Mouse (Mus musculus): ENCODE measurements around the gene Krt26. TPM values are rescaled to one million over a fixed set of nuclear protein-coding genes. Genes with fewer than 3 reads are reported as not detected.

The Krt26 gene
- polyA plus RNA-seq, 1 experiment from 2014 or later: 0.94 TPM

GRCm38 (mm10) chr11:99351004-99351403, 13.2 kb upstream of the Krt26 start, which contains the start of gene Krt27:
Krt27 (minus strand) TSS chr11:99351104.
- DNase-seq (ENCODE audit: low spot score, missing footprints) (no peak), ATAC-seq (ENCODE audit: low FRiP score) (no peak)
- Histone ChIP-seq H3K27ac (ENCODE audit: low read depth, low read length) (no peak within 1 kb of the TSS), H3K4me2 (no peak within 1 kb of the TSS), H3K9me3 (ENCODE audit: control insufficient read depth, low read length) (no peaks in the 10 kb centered on the region), H3K4me3 (ENCODE audit: low read depth, low read length) (no peak within 1 kb of the TSS), H3K36me3 (ENCODE audit: control insufficient read depth, insufficient read depth, low read length) (no peaks in the 10 kb centered on the region), H3K9ac (ENCODE audit: low read length) (no peak within 1 kb of the TSS), H3K27me3 (ENCODE audit: control insufficient read depth, insufficient read depth, low read length) (no peaks in the 10 kb centered on the region), H3K4me1 (ENCODE audit: control insufficient read depth, insufficient read depth, low read length) (no peaks in the 10 kb centered on the region)
- 79% methylated on average over 12 of the region's 12 CpGs for WGBS

GRCm38 (mm10) chr11:99339299-99339847, 1.6 kb upstream of the Krt26 start:
- H3K27me3 ChIP-seq (ENCODE audit: control insufficient read depth, insufficient read depth, low read length): no peaks in the 10 kb centered on the region
- WGBS: 31% methylated on average over 11 of the region's 11 CpGs
- no peak overlapping the region for H3K4me3 ChIP-seq (ENCODE audit: low read depth, low read length)
- ATAC-seq (ENCODE audit: low FRiP score): peak; percentile 52; the same call in 1 of the 2 replicates
- no peaks in the 10 kb centered on the region for H3K9me3 ChIP-seq (ENCODE audit: control insufficient read depth, low read length)
- no peaks in the 10 kb centered on the region for H3K36me3 ChIP-seq (ENCODE audit: control insufficient read depth, insufficient read depth, low read length)
- H3K9ac ChIP-seq (ENCODE audit: low read length): no peak overlapping the region
- H3K4me1 ChIP-seq (ENCODE audit: control insufficient read depth, insufficient read depth, low read length): no peaks in the 10 kb centered on the region
- peak; percentile 86 for DNase-seq (ENCODE audit: low spot score, missing footprints)
- no peak overlapping the region for H3K4me2 ChIP-seq
- peak overlapping the region; percentile 40; the same call in 1 of the 2 replicates for H3K27ac ChIP-seq (ENCODE audit: low read depth, low read length)

DNA sequence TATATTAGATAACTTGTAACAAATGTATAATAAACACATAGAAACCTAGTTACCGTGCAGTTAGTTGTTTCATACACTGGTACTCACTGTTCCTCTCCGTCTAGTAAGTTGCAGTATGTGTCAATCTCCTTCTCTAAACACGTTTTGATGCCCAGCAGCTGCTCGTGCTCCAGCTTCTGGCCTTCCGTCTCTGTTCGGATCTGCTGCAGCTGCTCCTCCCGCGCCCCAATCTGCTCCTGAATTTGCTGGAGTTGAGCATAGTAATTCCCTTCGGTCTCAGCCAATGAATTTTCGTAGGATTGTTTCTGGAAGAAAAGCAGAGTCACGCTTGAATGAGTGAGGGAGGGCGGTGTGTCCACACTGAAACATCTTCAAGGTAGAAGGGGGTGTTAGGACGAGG, 4.3 kb downstream of the Krt26 start:
- Histone ChIP-seq H3K4me3 (ENCODE audit: low read depth, low read length) (no peak overlapping the region), H3K4me2 (no peak overlapping the region), H3K27ac (ENCODE audit: low read depth, low read length) (no peak overlapping the region), H3K36me3 (ENCODE audit: control insufficient read depth, insufficient read depth, low read length) (no peaks in the 10 kb centered on the region), H3K9me3 (ENCODE audit: control insufficient read depth, low read length) (no peaks in the 10 kb centered on the region), H3K9ac (ENCODE audit: low read length) (no peak overlapping the region), H3K27me3 (ENCODE audit: control insufficient read depth, insufficient read depth, low read length) (no peaks in the 10 kb centered on the region), H3K4me1 (ENCODE audit: control insufficient read depth, insufficient read depth, low read length) (peaks cover 4% of the 10 kb centered on the region; the same call in 1 of the 2 replicates)
- 60% methylated on average over 13 of the region's 13 CpGs for WGBS
- DNase-seq (ENCODE audit: low spot score, missing footprints) (no peak), ATAC-seq (ENCODE audit: low FRiP score) (no peak)

- Histone ChIP-seq H3K9ac (ENCODE audit: low read length) (no peak overlapping the region), H3K27ac (ENCODE audit: low read depth, low read length) (no peak overlapping the region), H3K27me3 (ENCODE audit: control insufficient read depth, insufficient read depth, low read length) (no peaks in the 10 kb centered on the region), H3K36me3 (ENCODE audit: control insufficient read depth, insufficient read depth, low read length) (no peaks in the 10 kb centered on the region), H3K4me2 (no peak overlapping the region), H3K4me1 (ENCODE audit: control insufficient read depth, insufficient read depth, low read length) (peaks cover 4% of the 10 kb centered on the region; the same call in 1 of the 2 replicates), H3K4me3 (ENCODE audit: low read depth, low read length) (no peak overlapping the region), H3K9me3 (ENCODE audit: control insufficient read depth, low read length) (no peaks in the 10 kb centered on the region)
- ATAC-seq (ENCODE audit: low FRiP score) (no peak), DNase-seq (ENCODE audit: low spot score, missing footprints) (no peak)
- WGBS: 78% methylated on average over 2 of the region's 2 CpGs
Observed at GRCm38 (mm10) chr11:99329655-99330054, 8.1 kb downstream of the Krt26 start.

GRCm38 (mm10) chr11:99322851-99323250, 14.9 kb downstream of the Krt26 start, which contains the start of gene Krt25:
Krt25 (minus strand) TSS chr11:99322951.
- no peak for DNase-seq (ENCODE audit: low spot score, missing footprints)
- no peak for ATAC-seq (ENCODE audit: low FRiP score)
- 89% methylated on average over 11 of the region's 11 CpGs for WGBS
- H3K4me2 ChIP-seq: no peak within 1 kb of the TSS
- H3K9ac ChIP-seq (ENCODE audit: low read length): no peak within 1 kb of the TSS
- no peak within 1 kb of the TSS for H3K4me3 ChIP-seq (ENCODE audit: low read depth, low read length)
- no peak within 1 kb of the TSS for H3K27ac ChIP-seq (ENCODE audit: low read depth, low read length)
- no peaks in the 10 kb centered on the region for H3K36me3 ChIP-seq (ENCODE audit: control insufficient read depth, insufficient read depth, low read length)
- H3K4me1 ChIP-seq (ENCODE audit: control insufficient read depth, insufficient read depth, low read length): no peaks in the 10 kb centered on the region
- H3K9me3 ChIP-seq (ENCODE audit: control insufficient read depth, low read length): no peaks in the 10 kb centered on the region
- no peaks in the 10 kb centered on the region for H3K27me3 ChIP-seq (ENCODE audit: control insufficient read depth, insufficient read depth, low read length)

DNA sequence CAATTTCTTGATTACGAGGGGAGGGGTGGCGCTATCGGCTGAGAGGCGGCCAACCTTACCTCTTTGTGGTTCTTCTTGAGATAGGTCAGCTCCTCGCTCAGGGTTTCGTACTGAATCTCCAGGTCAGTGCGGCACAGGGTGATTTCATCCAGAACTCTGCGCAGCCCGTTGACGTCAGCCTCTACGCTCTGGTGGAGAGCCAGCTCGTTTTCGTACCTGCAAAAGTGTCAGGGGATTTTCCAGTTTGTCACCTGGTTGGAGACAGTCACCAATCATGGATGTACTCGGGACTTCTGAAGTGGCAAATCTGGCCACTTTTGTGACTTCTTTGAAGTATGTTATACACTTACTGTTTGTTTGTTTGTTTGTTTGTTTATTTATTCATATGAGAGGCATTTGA, 16.7 kb downstream of the Krt26 start:
- Histone ChIP-seq H3K9ac (ENCODE audit: low read length) (no peak overlapping the region), H3K27ac (ENCODE audit: low read depth, low read length) (no peak overlapping the region), H3K4me1 (ENCODE audit: control insufficient read depth, insufficient read depth, low read length) (no peaks in the 10 kb centered on the region), H3K9me3 (ENCODE audit: control insufficient read depth, low read length) (no peaks in the 10 kb centered on the region), H3K36me3 (ENCODE audit: control insufficient read depth, insufficient read depth, low read length) (no peaks in the 10 kb centered on the region), H3K4me2 (no peak overlapping the region), H3K4me3 (ENCODE audit: low read depth, low read length) (no peak overlapping the region), H3K27me3 (ENCODE audit: control insufficient read depth, insufficient read depth, low read length) (no peaks in the 10 kb centered on the region)
- WGBS: 90% methylated on average over 14 of the region's 14 CpGs
- DNase-seq (ENCODE audit: low spot score, missing footprints) (no peak), ATAC-seq (ENCODE audit: low FRiP score) (no peak)

DNA sequence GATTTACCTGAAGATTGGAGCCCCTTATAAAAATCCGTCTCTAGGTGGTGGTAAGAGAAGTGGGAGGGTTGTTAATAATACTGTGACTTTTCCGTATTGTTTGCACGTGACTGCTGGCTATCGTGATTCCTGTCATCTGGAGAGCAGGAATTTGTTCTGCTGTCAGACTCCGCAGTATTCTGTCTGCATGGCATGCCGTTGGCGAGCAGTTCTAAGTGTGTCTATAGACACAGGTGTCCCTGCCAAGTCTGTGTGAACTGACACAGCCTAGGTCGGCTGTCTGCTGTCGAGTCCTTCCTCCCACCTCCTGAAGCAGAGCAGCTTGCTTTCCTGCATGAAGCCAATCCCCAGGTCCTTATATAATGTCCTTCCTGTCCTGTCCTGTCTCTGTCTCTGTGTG, 18.6 kb downstream of the Krt26 start:
- no peaks in the 10 kb centered on the region for H3K36me3 ChIP-seq (ENCODE audit: control insufficient read depth, insufficient read depth, low read length)
- no peak overlapping the region for H3K27ac ChIP-seq (ENCODE audit: low read depth, low read length)
- DNase-seq (ENCODE audit: low spot score, missing footprints) (no peak), ATAC-seq (ENCODE audit: low FRiP score) (no peak)
- 85% methylated on average over 9 of the region's 9 CpGs for WGBS
- H3K4me2 ChIP-seq: no peak overlapping the region
- no peaks in the 10 kb centered on the region for H3K27me3 ChIP-seq (ENCODE audit: control insufficient read depth, insufficient read depth, low read length)
- no peaks in the 10 kb centered on the region for H3K9me3 ChIP-seq (ENCODE audit: control insufficient read depth, low read length)
- H3K4me3 ChIP-seq (ENCODE audit: low read depth, low read length): no peak overlapping the region
- H3K4me1 ChIP-seq (ENCODE audit: control insufficient read depth, insufficient read depth, low read length): no peaks in the 10 kb centered on the region
- no peak overlapping the region for H3K9ac ChIP-seq (ENCODE audit: low read length)

DNA sequence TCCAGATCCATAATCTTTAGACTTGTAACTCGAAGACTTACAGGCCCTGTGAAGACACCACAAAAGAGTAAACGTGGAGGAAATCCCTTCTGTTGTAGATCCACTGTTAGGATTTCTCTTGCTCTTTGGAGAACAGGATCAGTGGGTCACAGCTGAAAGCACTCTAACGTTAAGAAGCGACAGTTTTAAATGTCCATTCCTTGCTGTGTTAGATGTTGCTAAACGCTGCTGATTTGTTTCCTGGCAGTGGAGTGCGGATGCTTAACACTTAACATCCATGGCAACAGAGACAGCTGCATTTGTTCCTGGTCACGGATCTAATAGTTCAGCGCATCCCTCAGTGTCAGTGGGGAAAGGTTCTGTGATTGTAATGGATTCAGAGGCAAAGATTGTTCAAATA, 21.2 kb downstream of the Krt26 start:
- DNase-seq (ENCODE audit: low spot score, missing footprints): no peak
- H3K4me3 ChIP-seq (ENCODE audit: low read depth, low read length): no peak overlapping the region
- ATAC-seq (ENCODE audit: low FRiP score): no peak
- H3K9me3 ChIP-seq (ENCODE audit: control insufficient read depth, low read length): no peaks in the 10 kb centered on the region
- H3K4me1 ChIP-seq (ENCODE audit: control insufficient read depth, insufficient read depth, low read length): no peaks in the 10 kb centered on the region
- H3K27me3 ChIP-seq (ENCODE audit: control insufficient read depth, insufficient read depth, low read length): no peaks in the 10 kb centered on the region
- no peak overlapping the region for H3K27ac ChIP-seq (ENCODE audit: low read depth, low read length)
- no peaks in the 10 kb centered on the region for H3K36me3 ChIP-seq (ENCODE audit: control insufficient read depth, insufficient read depth, low read length)
- no peak overlapping the region for H3K9ac ChIP-seq (ENCODE audit: low read length)
- WGBS: 47% methylated on average over 8 of the region's 8 CpGs
- H3K4me2 ChIP-seq: no peak overlapping the region

GRCm38 (mm10) chr11:99314594-99314993, 23.2 kb downstream of the Krt26 start:
- 87% methylated on average over 2 of the region's 2 CpGs for WGBS
- Histone ChIP-seq H3K9ac (ENCODE audit: low read length) (no peak overlapping the region), H3K4me2 (no peak overlapping the region), H3K9me3 (ENCODE audit: control insufficient read depth, low read length) (no peaks in the 10 kb centered on the region), H3K36me3 (ENCODE audit: control insufficient read depth, insufficient read depth, low read length) (no peaks in the 10 kb centered on the region), H3K27me3 (ENCODE audit: control insufficient read depth, insufficient read depth, low read length) (no peaks in the 10 kb centered on the region), H3K27ac (ENCODE audit: low read depth, low read length) (no peak overlapping the region), H3K4me1 (ENCODE audit: control insufficient read depth, insufficient read depth, low read length) (no peaks in the 10 kb centered on the region), H3K4me3 (ENCODE audit: low read depth, low read length) (no peak overlapping the region)
- DNase-seq (ENCODE audit: low spot score, missing footprints) (no peak), ATAC-seq (ENCODE audit: low FRiP score) (no peak)
